Mouse (Mus musculus) liver, embryonic 12.5 days (tissue): ENCODE results near the gene Cebpb. TPM values are rescaled to one million over a fixed set of nuclear protein-coding genes. Genes with fewer than 3 reads are reported as not detected.

Experiments used
- ATAC-seq: fragments of 200-750 bp; cut with Nextera tagmentation; 2 replicates; pipeline ENCODE4 v1.8.0; 2017; ENCODE audit warnings: moderate number of reproducible peaks, mild to moderate bottlenecking, moderate library complexity
- H3K27ac ChIP-seq: fragments of 300-500 bp; sonication (generic); 2 replicates; pipeline ENCODE4 v1.5.1; 2016; ENCODE audit warnings: mild to moderate bottlenecking
- H3K27me3 ChIP-seq: fragments of 300-500 bp; sonication (generic); replicated peaks from 2 replicates; pipeline ENCODE4 v1.6.1; 2016; ENCODE audit warnings: mild to moderate bottlenecking, moderate library complexity
- H3K36me3 ChIP-seq: fragments of 300-500 bp; sonication (generic); 2 replicates; pipeline ENCODE4 v1.6.1; 2016; ENCODE audit warnings: mild to moderate bottlenecking, moderate library complexity
- H3K4me1 ChIP-seq: fragments of 300-500 bp; sonication (generic); 2 replicates; pipeline ENCODE4 v1.6.1; 2016
- H3K4me2 ChIP-seq: fragments of 300-500 bp; sonication (generic); 2 replicates; pipeline ENCODE4 v1.6.1; 2016; ENCODE audit warnings: mild to moderate bottlenecking, moderate library complexity
- H3K4me3 ChIP-seq: fragments of 300-500 bp; sonication (generic); 2 replicates; pipeline ENCODE4 v1.5.1; 2016; ENCODE audit warnings: mild to moderate bottlenecking, moderate library complexity
- H3K9ac ChIP-seq: fragments of 300-500 bp; sonication (generic); 2 replicates; pipeline ENCODE4 v1.6.1; 2016; ENCODE audit warnings: mild to moderate bottlenecking, moderate library complexity
- H3K9me3 ChIP-seq: fragments of 300-500 bp; sonication (generic); replicated peaks from 2 replicates; pipeline ENCODE4 v1.6.1; 2016; ENCODE audit warnings: mild to moderate bottlenecking, moderate library complexity
- WGBS: fragments of 180-500 bp; shearing (Covaris S2); methylation state at CpG from one replicate; pipeline ENCODE4 v1.1.7; 2016; ENCODE audit not compliant: insufficient replicate concordance; 5-methylcytosine and 5-hydroxymethylcytosine counted together
- polyA plus RNA-seq: library from polyadenylated mRNA; unstranded; fragments of >200 nt; fragmentation: Nextera tagmentation; extraction: Ambion mirVana; gene quantifications from 2 replicates; pipeline ENCODE4 v1.2.1, GENCODE M21; 2016

Gene Cebpb
- polyA plus RNA-seq, 1 experiment from 2014 or later, result 21.8 TPM

DNA sequence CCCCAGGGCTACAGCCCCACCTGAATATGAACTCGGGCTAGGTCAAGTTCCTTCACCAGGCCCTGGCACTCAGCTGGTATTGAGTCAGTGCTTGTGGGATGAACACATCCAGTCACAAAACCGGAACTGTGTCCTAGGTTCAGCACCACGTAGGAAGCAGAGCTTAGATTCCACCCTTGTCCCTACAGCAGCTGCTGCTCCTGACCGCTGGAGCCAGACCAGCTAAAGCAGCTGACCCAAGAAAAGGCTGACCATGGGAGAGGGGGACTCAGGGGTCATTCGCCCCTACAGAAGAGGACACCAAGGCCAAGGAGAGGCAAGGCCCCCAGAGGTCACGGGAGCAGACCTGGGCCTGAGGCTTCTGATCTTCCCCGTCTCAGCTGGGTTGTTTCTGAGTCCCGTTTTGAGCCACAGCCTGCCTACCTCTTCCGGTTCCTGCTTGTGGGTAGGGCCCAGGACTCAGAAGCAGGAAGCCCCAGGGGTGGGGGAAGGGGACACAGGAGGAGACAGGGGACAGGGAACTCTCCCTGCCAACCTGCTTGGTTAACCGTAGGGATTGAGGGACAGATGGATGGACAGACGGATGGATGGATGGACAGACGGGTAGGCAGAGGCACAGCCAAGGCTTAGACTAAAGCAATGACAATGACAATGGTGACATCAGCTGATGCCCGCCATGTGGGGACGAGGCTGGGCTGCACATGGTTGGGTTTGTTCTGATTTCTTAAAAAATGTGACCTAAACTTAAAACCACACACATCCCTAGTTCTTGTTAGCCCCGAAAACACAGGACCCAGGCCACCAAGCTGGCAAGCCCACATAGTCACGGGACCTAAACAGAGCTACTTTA lies 31.9 kb upstream of the Cebpb start:
- Histone ChIP-seq H3K27me3 (peaks cover 9% of the 10 kb centered on the region; the same call in 1 of the 2 replicates), H3K9ac (peak overlapping the region; percentile 39; the same call in 1 of the 2 replicates), H3K4me2 (peak overlapping the region; percentile 38), H3K4me1 (peaks cover 61% of the 10 kb centered on the region), H3K4me3 (peak overlapping the region; percentile 16; the same call in 1 of the 2 replicates), H3K27ac (peak overlapping the region; percentile 74), H3K36me3 (peaks cover 41% of the 10 kb centered on the region), H3K9me3 (no peaks in the 10 kb centered on the region)
- WGBS, result 45% methylated on average over 16 of the region's 16 CpGs
- ATAC-seq, result no peak

DNA sequence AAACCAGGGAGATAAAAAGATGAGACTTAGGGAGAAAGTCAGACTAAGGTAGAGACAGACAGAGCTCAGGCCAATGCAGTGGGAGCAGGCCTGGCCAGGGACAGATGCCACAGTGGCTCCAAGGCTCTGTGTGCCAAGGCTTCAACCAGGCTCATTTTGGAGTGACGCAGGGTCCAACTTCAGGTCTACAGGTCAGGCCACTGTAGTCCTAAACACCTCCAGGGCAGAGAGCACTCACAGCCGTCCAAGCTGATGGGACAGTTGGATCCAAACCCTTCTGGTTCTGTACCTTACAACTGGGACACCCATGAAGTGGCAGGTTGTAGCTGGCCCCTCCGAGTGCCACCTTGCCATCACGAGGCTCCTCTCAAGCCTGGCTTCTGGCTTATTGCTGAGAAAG lies 30.7 kb upstream of the Cebpb start:
- H3K27ac ChIP-seq, result no peak overlapping the region; the same call in 1 of the 2 replicates
- ATAC-seq, result no peak
- peaks cover 66% of the 10 kb centered on the region for H3K4me1 ChIP-seq
- no peak overlapping the region for H3K4me2 ChIP-seq
- no peaks in the 10 kb centered on the region for H3K9me3 ChIP-seq
- H3K27me3 ChIP-seq, result peaks cover 8% of the 10 kb centered on the region
- H3K36me3 ChIP-seq, result peaks cover 30% of the 10 kb centered on the region
- H3K9ac ChIP-seq, result no peak overlapping the region
- no peak overlapping the region for H3K4me3 ChIP-seq
- 74% methylated on average over 4 of the region's 4 CpGs for WGBS

DNA sequence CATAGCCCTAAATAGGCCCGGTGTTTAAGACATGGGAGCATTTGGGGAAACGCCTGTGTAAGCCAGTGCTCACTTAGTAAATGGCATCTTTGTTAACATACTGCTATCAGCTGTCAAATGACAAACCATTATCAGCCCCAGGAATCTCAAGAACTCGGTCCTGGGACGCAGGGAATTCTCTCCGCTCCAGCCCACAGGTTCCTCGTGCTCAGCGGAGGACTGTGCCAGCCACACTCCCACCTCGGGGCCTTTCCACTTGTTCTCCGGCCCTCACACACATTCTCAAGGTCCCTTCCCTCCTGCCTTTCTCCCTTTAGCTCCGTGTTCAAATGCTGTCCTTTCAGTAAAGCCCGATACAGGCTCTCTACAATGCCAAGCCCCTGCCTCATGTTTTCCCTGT lies 30.0 kb upstream of the Cebpb start:
- 68% methylated on average over 11 of the region's 11 CpGs for whole genome bisulfite sequencing
- no peak overlapping the region for H3K9ac ChIP-seq

DNA sequence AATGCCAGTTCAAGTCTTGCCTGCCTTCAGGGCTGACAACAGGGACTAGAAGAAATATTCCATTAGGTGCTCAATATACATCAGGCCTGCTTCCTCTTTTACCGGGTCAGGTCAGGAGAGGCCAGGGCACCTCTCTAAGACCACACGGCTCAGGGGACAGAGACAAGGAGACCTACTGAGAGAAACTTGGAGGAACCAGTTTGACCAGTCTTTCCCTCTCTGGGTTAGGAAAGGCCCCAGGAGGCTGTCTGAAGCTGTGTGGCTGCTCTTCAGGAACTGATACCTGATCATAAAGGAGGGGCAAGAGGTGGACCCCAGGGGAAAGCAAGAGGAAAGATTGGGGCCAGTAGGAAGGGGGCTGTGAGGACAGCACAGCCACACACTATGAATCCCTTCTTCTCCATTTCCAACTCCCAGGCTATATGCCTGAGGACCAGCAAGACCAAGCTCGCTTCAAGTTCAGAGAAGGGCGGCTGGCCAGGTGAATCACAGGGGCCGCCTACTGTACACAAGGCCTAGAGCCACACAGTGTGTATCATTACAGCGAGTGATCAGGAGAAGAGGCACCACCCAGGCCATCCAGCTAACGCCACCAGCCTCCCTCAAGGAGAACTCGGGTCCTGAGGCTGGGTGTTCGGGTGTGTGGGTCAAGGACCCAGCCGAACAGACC lies 29.4 kb upstream of the Cebpb start:
- H3K9ac ChIP-seq, result peak overlapping the region; percentile 24; the same call in 1 of the 2 replicates
- H3K36me3 ChIP-seq, result peaks cover 17% of the 10 kb centered on the region
- H3K4me3 ChIP-seq, result peak overlapping the region; percentile 83
- H3K4me2 ChIP-seq, result peak overlapping the region; percentile 88
- peaks cover 8% of the 10 kb centered on the region for H3K27me3 ChIP-seq
- WGBS, result 66% methylated on average over 10 of the region's 10 CpGs
- H3K4me1 ChIP-seq, result peaks cover 61% of the 10 kb centered on the region
- no peak for ATAC-seq
- H3K9me3 ChIP-seq, result no peaks in the 10 kb centered on the region
- peak overlapping the region; percentile 11; the same call in 1 of the 2 replicates for H3K27ac ChIP-seq

More for the DNA sequence above, 30.0 kb upstream of the Cebpb start:
- H3K4me1 ChIP-seq, result peaks cover 61% of the 10 kb centered on the region
- no peak for ATAC-seq
- H3K27me3 ChIP-seq, result peaks cover 8% of the 10 kb centered on the region
- no peaks in the 10 kb centered on the region for H3K9me3 ChIP-seq
- no peak overlapping the region for H3K27ac ChIP-seq
- H3K4me3 ChIP-seq, result no peak overlapping the region
- peak overlapping the region; percentile 88; the same call in 1 of the 2 replicates for H3K4me2 ChIP-seq
- H3K36me3 ChIP-seq, result peaks cover 23% of the 10 kb centered on the region

DNA sequence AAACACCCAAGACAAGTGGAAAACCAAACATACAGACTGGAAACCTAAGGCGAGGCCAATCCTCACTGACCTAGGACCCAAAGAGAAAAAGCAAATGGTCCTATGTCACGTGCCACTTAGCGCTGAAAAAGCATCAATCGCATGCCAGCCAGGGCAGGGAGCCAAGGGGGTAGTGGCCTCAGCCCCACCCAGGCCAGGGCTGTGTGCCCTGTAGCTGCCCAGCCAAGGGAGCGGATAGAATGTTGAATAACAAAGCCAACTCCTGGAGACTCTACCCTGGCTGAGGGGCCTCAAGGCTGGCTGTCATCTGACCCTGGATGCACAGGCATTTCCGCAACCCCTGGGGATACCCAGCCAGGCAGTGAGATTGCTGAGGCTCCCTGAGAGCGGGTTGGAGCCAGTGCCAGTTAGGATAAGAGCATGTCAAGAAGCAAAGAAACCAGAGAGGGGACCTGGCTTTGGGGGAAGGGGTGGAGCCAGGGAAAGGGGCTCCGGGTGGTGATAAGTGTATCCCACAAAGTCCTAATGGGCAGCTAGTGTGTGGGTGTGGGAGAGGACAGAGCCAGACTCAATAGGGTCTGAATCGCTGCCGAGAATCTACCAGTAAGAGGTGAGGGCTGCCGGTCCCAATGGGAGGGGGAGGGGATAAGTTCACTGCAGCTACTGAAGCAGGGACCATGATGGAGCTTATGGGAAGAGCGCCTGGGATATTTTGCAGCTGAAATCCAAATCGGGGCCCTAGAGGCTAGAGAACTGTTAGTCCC lies 28.7 kb upstream of the Cebpb start:
- Histone ChIP-seq H3K4me2 (peak overlapping the region; percentile 88), H3K36me3 (peaks cover 9% of the 10 kb centered on the region; the same call in 1 of the 2 replicates), H3K27ac (peak overlapping the region; percentile 83; the same call in 1 of the 2 replicates), H3K4me3 (peak overlapping the region; percentile 83), H3K9me3 (no peaks in the 10 kb centered on the region), H3K27me3 (peaks cover 12% of the 10 kb centered on the region), H3K9ac (peak overlapping the region; percentile 95), H3K4me1 (peaks cover 61% of the 10 kb centered on the region)
- WGBS, result 36% methylated on average over 13 of the region's 13 CpGs
- no peak for ATAC-seq

DNA sequence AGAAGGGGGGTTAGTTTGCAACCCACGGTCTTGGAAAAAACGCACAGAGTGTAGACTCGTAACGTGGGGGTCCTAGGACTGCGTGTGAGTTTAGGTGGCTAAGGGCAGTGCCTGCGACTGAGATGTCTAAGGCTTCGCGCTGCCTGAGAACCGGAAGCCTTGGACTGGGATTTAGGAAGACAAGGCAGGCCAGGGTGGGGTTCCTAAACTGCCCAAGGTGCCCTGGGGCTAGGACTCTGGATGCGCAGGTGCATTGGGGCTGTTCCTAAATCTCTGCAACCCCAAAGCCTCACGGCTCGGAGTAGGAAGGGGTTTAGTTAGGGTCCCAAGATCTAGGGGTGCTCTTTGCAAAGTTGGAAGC lies 28.1 kb upstream of the Cebpb start:
- ATAC-seq, result no peak
- Histone ChIP-seq H3K4me2 (peak overlapping the region; percentile 88), H3K36me3 (peaks cover 7% of the 10 kb centered on the region; the same call in 1 of the 2 replicates), H3K27me3 (peaks cover 12% of the 10 kb centered on the region), H3K9me3 (no peaks in the 10 kb centered on the region), H3K9ac (peak overlapping the region; percentile 95), H3K27ac (peak overlapping the region; percentile 83; the same call in 1 of the 2 replicates), H3K4me1 (peaks cover 61% of the 10 kb centered on the region), H3K4me3 (peak overlapping the region; percentile 83)
- WGBS, result 5% methylated on average over 12 of the region's 12 CpGs

DNA sequence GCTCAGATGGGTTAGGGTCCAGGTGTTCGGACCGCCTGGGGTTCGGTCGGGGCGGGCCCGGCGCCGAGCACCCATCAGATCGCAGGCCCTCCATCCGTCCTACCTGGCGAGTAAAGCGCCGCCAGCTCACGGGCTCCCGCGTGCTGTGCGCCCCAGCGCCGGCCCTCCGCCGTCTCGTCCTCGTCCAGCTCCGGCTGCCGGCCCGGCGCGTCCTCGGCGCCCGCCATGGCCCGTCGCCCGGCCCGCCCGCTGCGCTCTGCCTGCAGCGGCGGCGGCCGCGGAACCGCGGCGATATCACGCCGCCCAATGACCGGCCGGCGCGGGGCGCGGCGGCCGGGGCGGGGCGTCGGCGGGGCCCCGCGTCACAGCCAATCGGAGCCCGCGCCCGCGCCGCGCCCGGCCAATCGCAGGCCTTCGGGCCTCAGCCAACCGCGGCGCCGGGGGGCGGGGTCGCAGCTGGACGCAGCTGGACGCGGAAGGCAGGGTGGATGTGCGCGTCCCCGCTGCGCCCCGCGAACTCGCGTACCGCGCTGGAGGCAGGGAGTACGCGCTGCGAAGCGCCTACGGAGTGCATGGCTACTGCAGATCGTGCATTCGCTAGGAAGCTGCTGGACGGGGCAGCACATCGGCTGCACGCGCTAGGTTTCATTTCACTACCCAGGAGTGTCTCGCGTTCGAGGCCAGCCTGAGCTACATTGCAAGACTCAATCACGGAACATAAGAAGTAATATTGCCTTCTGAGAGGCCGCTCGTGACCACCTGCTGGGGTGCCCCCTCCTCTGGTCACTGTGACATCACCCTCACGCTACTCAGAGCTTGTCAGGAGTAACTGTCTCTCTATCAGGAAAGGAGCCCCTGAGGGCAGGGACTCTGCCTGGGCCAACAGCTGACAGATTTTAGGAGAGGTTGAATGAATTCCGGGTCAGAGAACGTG lies 27.2 kb upstream of the Cebpb start, which contains the start of gene Gm20431:
TSS of gene Gm20431 (minus strand) at position 227 of the 934 bp plus-strand sequence.
- 2% methylated on average over 101 of the region's 110 CpGs for WGBS
- Histone ChIP-seq H3K27ac (peak within 1 kb of the TSS; percentile 83), H3K9me3 (no peaks in the 10 kb centered on the region), H3K9ac (peak within 1 kb of the TSS; percentile 95), H3K4me3 (peak within 1 kb of the TSS; percentile 83), H3K27me3 (peaks cover 12% of the 10 kb centered on the region), H3K36me3 (peaks cover 7% of the 10 kb centered on the region; the same call in 1 of the 2 replicates), H3K4me2 (peak within 1 kb of the TSS; percentile 98), H3K4me1 (peaks cover 56% of the 10 kb centered on the region)
- peak; percentile 95 for ATAC-seq

DNA sequence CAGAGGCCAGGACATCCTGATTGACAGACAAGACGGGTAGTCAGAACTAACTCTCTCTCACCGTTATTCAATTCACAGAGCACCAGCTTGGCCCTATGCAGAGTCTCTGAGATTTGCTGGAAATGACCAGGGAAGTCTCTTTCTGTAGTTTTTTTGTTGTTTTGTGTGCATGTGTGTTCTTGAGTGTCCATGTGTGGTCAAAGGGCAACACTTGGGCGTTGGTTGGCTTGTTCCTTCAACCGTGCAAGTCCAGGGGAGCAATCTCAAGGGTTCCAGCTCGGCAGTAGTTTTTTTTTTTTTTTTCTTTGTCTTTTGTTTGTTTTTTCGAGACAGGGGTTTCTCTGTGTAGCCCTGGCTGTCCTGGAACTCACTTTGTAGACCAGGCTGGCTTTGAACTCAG lies 26.0 kb upstream of the Cebpb start:
- Histone ChIP-seq H3K4me1 (peaks cover 45% of the 10 kb centered on the region), H3K27ac (no peak overlapping the region)
- 42% methylated on average over 6 of the region's 6 CpGs for WGBS

DNA sequence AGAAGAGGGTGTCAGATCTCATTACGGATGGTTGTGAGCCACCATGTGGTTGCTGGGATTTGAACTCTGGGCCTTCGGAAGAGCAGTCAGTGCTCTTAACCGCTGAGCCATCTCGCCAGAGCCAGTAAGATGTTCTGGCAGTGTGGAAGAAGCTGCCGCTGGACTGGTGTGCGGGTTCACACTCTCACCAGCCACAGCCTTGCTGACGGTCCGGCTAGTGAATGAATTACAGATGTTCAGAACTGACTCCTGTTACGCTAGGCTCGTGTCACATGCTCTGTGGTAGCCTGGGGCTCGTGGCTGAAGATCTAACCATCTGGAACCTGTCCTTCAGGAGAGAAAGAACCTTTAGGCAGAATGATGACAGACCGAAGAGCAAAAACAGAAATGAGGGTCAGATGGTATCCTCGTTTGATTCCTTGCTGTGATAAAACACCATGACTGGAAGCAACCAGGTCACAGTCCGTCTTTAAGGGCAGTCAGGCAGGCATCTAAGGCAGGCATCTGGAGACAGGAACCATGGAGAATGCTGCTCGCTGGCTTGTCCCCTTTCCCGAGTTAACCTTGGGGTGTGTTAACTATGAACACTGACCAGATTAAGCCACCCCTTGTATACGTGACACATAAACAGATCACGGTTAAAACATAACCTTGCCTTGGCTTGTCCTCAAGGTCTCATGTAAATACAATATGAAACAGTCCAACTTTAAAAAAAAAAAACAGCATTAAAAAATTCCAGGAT lies 22.6 kb upstream of the Cebpb start:
- H3K36me3 ChIP-seq, result no peaks in the 10 kb centered on the region
- peaks cover 15% of the 10 kb centered on the region for H3K4me1 ChIP-seq
- H3K4me2 ChIP-seq, result no peak overlapping the region
- WGBS, result 73% methylated on average over 18 of the region's 18 CpGs
- no peak overlapping the region for H3K27ac ChIP-seq
- H3K4me3 ChIP-seq, result no peak overlapping the region
- no peak for ATAC-seq
- peaks cover 8% of the 10 kb centered on the region for H3K27me3 ChIP-seq
- H3K9me3 ChIP-seq, result no peaks in the 10 kb centered on the region
- no peak overlapping the region for H3K9ac ChIP-seq

More for the DNA sequence above, 26.0 kb upstream of the Cebpb start:
- Histone ChIP-seq H3K9ac (peak overlapping the region; percentile 79; the same call in 1 of the 2 replicates), H3K4me3 (peak overlapping the region; percentile 83; the same call in 1 of the 2 replicates), H3K4me2 (peak overlapping the region; percentile 98), H3K9me3 (no peaks in the 10 kb centered on the region), H3K27me3 (peaks cover 12% of the 10 kb centered on the region), H3K36me3 (peaks cover 4% of the 10 kb centered on the region; the same call in 1 of the 2 replicates)
- ATAC-seq, result no peak

DNA sequence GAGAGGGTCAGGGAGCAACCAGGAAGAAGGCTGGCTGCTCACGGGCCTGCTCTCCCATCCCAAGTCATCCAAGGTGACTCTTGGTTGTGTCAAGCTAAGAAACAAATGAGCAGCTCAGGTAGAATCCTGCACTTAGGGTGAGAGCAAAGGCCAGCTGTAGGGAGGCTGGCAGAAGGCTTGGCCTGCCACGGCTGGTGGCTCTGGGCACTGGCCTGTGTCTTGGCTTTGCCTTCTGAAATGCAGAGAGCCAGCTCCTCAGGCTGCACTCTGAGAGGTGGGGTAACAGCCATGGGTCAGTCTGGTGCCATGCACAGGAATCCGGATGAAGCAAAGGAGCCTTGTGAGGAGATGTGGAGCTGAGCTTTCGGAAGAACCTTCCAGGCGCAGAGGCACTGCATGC lies 20.3 kb upstream of the Cebpb start:
- no peak overlapping the region for H3K27ac ChIP-seq
- no peak overlapping the region for H3K4me2 ChIP-seq
- no peak for ATAC-seq
- H3K27me3 ChIP-seq, result 0 out of 2 replicates have a peak, but pooled peaks cover 3% of the 10 kb centered on the region
- H3K9ac ChIP-seq, result no peak overlapping the region
- no peaks in the 10 kb centered on the region for H3K36me3 ChIP-seq
- no peak overlapping the region for H3K4me3 ChIP-seq
- peaks cover 26% of the 10 kb centered on the region for H3K4me1 ChIP-seq
- WGBS, result 75% methylated on average over 5 of the region's 5 CpGs
- H3K9me3 ChIP-seq, result no peaks in the 10 kb centered on the region
